Mouse (Mus musculus) embryonic fibroblast, embryonic 13.5 days (primary cell): ENCODE measurements around the gene Phf21a. TPM values are rescaled to one million over a fixed set of nuclear protein-coding genes. Genes with fewer than 3 reads are reported as not detected.

Source experiments
- H3K27ac ChIP-seq: 2 replicates; pipeline ENCODE4 v1.5.1; 2012; ENCODE audit warnings: low read length, control low read depth, inconsistent platforms; ENCODE audit not compliant: insufficient read depth
- H3K4me1 ChIP-seq: 2 replicates; pipeline ENCODE4 v1.6.1; 2011; ENCODE audit warnings: low read length; ENCODE audit not compliant: control insufficient read depth, insufficient read depth
- H3K4me3 ChIP-seq: 2 replicates; pipeline ENCODE4 v1.5.1; 2011; ENCODE audit warnings: mild to moderate bottlenecking, control low read depth, low read length; ENCODE audit not compliant: insufficient read depth
- CTCF ChIP-seq: IDR thresholded peaks from 2 replicates; pipeline ENCODE4 v1.5.1; 2011; ENCODE audit warnings: mild to moderate bottlenecking, control low read depth, low read length, moderate library complexity, borderline replicate concordance; ENCODE audit not compliant: insufficient read depth
- POLR2A ChIP-seq: IDR thresholded peaks from 2 replicates; pipeline ENCODE4 v1.6.1; 2011; ENCODE audit warnings: low read depth, mild to moderate bottlenecking, control low read depth, low read length, moderate library complexity
- polyA plus RNA-seq: library from polyadenylated mRNA; stranded (reverse); fragments of >200 nt; gene quantifications from 2 replicates; pipeline ENCODE4 v1.2.4, GENCODE M21; 2011; ENCODE audit warnings: low read depth; ENCODE audit not compliant: missing spikeins, insufficient read length

The Phf21a gene
- polyA plus RNA-seq, 1 experiment, result 89.7 TPM

DNA sequence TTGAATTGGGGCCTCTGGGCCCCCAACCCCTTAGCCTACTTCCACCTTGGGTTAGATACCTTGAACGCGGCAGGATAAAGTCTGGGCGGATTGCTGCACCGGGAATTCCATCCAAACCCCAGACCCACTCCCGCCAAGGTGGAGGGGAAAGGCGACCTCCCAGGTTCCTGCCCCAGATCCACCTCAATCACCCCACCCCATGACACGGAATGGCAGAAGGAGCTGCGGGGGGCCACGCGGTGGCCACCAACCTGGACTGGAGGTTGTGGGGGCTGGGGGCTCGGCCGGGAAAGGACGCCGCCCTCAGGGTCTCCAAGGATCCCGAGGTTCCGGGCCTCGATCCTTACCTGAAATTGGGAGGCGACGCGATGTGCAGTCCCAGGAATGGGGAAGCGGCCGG is 307.8 kb downstream of the Phf21a start:
- no peak for TF ChIP-seq CTCF
- TF ChIP-seq POLR2A, result no peak
- no peak overlapping the region for H3K4me3 ChIP-seq
- H3K4me1 ChIP-seq, result no peaks in the 10 kb centered on the region
- no peak overlapping the region for H3K27ac ChIP-seq

DNA sequence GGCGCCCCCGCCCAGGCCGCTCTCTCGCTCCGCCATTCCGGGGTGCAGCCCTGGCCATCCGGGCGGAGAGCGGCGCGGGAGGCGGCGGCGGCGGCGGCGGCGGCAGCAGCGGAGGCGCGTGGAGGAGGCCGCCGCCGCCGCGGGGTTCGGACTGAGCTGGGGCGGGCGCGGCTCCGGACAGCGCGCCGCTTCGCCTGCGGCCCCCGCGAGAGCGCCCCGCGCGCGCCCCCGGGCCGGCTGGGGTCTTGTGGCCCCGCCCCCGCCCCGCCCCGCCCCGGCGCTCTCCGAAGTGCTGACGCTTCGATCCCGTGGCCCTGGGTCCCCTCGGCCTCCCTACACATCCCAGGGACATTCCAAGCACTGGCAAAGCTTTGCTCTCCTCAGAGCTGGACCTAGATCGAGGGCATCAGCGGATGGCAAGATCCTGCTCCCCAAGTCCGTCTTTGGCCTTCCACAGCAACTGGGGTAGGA is 308.2 kb downstream of the Phf21a start, which contains the start of gene Mapk8ip1:
Gene Mapk8ip1, minus strand, starts transcription at position 173 of the 471 bp plus-strand sequence.
- no peak within 1 kb of the TSS for H3K4me3 ChIP-seq
- no peaks in the 10 kb centered on the region for H3K4me1 ChIP-seq
- TF ChIP-seq CTCF (no peak), POLR2A (no peak)
- no peak within 1 kb of the TSS for H3K27ac ChIP-seq

- Histone ChIP-seq H3K27ac (no peak overlapping the region), H3K4me3 (no peak overlapping the region), H3K4me1 (no peaks in the 10 kb centered on the region)
- TF ChIP-seq CTCF, result no peak
Measured at GRCm38 (mm10) chr2:92402591-92403326, 309.8 kb downstream of the Phf21a start.

DNA sequence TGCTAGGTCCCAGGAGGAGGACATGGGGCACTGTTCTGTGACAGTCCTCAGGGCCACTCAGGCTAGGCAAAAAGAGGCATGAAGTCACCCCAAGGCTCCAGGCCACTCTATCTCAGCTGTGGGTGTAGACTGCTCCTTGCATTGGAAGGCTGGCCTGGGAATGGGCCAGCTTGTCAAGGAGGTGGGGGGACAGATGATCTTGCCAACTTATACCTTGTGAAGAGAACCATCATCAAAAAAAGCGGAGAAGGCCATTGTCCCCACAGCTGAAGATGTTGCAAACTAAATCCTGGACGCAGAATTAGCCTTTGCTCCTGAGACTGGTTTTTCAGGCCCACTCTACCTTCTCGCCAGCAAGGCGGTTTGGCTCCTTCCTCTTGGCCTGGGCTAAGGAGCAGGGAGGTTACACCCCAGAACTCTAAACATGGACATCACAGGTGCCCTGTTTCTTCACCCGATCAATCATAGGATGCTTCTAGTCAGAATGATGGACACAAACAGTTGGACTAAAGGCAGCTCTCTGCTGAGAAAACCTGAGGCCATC is 310.9 kb downstream of the Phf21a start:
- Histone ChIP-seq H3K4me3 (no peak overlapping the region), H3K4me1 (no peaks in the 10 kb centered on the region), H3K27ac (no peak overlapping the region)
- TF ChIP-seq POLR2A, result no peak
- TF ChIP-seq CTCF, result no peak

GRCm38 (mm10) chr2:92404737-92405136 is 311.8 kb downstream of the Phf21a start:
- Histone ChIP-seq H3K4me3 (no peak overlapping the region), H3K4me1 (no peaks in the 10 kb centered on the region)
- TF ChIP-seq CTCF, result no peak

DNA sequence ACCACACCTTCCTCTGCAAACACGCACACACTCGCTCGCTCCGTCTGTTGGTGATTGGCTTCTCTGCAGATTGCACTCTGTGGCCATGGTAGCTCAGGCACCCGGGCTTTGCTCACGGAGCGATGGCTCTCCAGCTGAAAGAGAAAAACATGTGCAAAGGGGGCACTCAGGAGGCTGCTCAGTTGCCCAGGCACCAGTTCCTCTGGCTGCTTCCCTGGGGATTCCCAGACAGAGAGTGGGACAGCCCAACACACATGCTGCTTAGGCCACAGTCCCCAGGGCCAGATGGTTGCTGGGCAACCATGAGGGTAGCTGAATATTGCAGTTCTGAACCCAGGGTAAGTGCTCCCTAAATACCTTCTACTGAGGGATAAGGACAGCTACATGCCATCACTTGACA is 312.8 kb downstream of the Phf21a start:
- no peak overlapping the region for H3K4me3 ChIP-seq
- no peak for TF ChIP-seq CTCF
- no peak for TF ChIP-seq POLR2A
- no peaks in the 10 kb centered on the region for H3K4me1 ChIP-seq
- no peak overlapping the region for H3K27ac ChIP-seq

More at GRCm38 (mm10) chr2:92404737-92405136, 311.8 kb downstream of the Phf21a start:
- no peak overlapping the region for H3K27ac ChIP-seq

DNA sequence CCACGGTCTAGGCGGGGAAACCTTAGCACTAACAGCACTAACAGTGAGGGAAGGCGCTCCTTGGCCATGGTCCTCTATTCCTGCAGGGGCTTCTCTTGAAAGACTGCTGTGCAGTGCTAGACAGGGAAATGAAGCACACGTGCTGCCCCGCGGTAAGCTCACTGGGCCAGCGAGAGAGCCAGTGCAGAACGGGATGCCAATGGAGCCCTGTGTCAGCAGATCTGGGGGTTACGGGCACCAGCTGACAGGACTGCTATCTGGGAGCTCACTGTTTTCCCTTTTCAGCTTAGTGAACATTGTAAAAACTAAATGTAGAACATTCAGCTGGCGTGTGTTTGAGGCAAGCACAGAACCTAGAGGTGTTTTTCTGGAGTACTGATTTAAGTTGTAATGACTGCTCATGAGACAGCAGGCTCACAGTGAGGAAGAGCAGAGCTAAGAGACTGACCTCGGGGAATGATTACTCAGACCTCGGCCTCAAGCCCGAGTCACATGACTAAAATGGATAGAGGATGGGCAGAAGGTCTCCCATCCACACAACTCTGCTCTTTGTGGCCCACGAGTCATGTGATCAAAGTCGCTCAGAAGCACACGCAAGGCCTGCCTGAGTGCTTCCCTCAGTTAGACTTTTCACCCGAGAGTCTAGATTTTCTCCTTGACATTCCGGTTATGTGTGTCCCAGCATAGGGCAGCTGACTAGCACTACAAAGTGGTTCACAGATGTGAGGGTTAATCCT is 315.6 kb downstream of the Phf21a start:
- Histone ChIP-seq H3K27ac (no peak overlapping the region), H3K4me1 (no peaks in the 10 kb centered on the region), H3K4me3 (no peak overlapping the region)
- no peak for TF ChIP-seq POLR2A
- no peak for TF ChIP-seq CTCF

DNA sequence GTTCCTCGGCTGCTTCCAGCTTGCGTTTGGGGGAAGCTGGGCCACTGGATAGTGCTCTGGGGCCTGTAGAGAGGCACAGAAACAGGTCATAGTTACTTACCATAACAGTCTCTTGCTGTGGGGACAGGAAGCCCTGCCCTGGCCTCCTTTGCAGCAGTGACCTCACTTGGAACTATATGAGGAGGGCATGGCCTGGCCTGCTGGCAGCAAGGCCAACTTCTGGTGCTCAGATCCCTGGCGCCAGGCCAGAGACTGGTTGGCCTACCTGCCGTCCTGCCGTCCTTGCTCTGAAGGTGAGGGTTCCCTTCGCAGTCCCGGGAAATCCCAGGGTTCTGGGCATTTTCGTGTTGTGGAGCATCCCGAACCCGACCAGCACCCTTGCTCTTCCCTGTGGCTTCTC is 318.8 kb downstream of the Phf21a start:
- H3K4me1 ChIP-seq, result no peaks in the 10 kb centered on the region
- TF ChIP-seq POLR2A (no peak), CTCF (no peak)
- H3K4me3 ChIP-seq, result no peak overlapping the region
- H3K27ac ChIP-seq, result no peak overlapping the region

Other genes with a start within 250 kb of the Phf21a start
- gene Chrm4, start 165.9 kb upstream of the Phf21a start, polyA plus RNA-seq, result not detected in 2 replicates
- gene Mdk, start 160.8 kb upstream of the Phf21a start, polyA plus RNA-seq, result 29.2 and 148 TPM in 2 replicates
- not detected in 2 replicates for gene Gm9821, start 147.4 kb upstream of the Phf21a start, polyA plus RNA-seq
- 29.3 and 40.4 TPM in 2 replicates for gene Dgkz, start 117.3 kb upstream of the Phf21a start, polyA plus RNA-seq
- 101 and 119 TPM in 2 replicates for gene Creb3l1, start 68.6 kb upstream of the Phf21a start, polyA plus RNA-seq